Mouse (Mus musculus): ENCODE measurements around the gene Arv1. TPM values are rescaled to one million over a fixed set of nuclear protein-coding genes. Genes with fewer than 3 reads are reported as not detected.

Gene Arv1
- total and polyA plus RNA-seq, 3 experiments, result 9.7 to 22.0 (median 11.9) TPM

GRCm38 (mm10) chr8:124715736-124716135, 6.2 kb upstream of the Arv1 start:
- no peak overlapping the region for H3K4me3 ChIP-seq (replicated peaks in 1 of 3; ENCODE audit: low read depth in 2 of 3, low read length in 2 of 3, poor library complexity in 1 of 3)
- H3K36me3 ChIP-seq (replicated peaks in 1 of 2; ENCODE audit: control insufficient read depth in 1 of 2, insufficient read depth in 1 of 2, low read length in 1 of 2), result peaks cover 30 to 60% of the 10 kb centered on the region in 2 experiments
- DNase-seq (ENCODE audit: extremely low read depth), result no peak
- H3K27ac ChIP-seq (ENCODE audit: insufficient read depth, low read depth), result no peak overlapping the region
- H3K9ac ChIP-seq (ENCODE audit: insufficient read depth, low read depth), result no peak overlapping the region
- dilution Hi-C loops (cut with MboI; ENCODE audit: extremely low pct_ligation_motif_present, extremely low pct_unique_long_range_greater_than_20kb, low sequenced_read_pairs), result no loop called here
- TF ChIP-seq GABPA (IDR thresholded peaks at IDR 0.05; ENCODE audit: insufficient replicate concordance, low read depth, low read length) (no peak), HCFC1 (IDR thresholded peaks at IDR 0.05; ENCODE audit: low read depth, low read length) (no peak), USF1 (IDR thresholded peaks at IDR 0.05; ENCODE audit: low read depth, low read length) (no peak), IRF4 (IDR thresholded peaks at IDR 0.05; ENCODE audit: low read depth, low read length) (no peak), SIN3A (IDR thresholded peaks at IDR 0.05; ENCODE audit: low read length) (no peak), BHLHE40 (IDR thresholded peaks at IDR 0.05; ENCODE audit: low read depth, low read length) (no peak)
- H3K4me2 ChIP-seq (ENCODE audit: insufficient read depth, low read depth, poor library complexity, severe bottlenecking), result no peak overlapping the region
- H3K79me2 ChIP-seq (replicated peaks; ENCODE audit: control insufficient read depth, extremely low read depth, insufficient read depth, poor library complexity, severe bottlenecking), result peaks cover 2% of the 10 kb centered on the region; the same call in 1 of the 2 replicates
- in situ Hi-C loops (cut with MboI; ENCODE audit: low pct_ligation_motif_present, low pct_unique_long_range_greater_than_20kb, low sequenced_read_pairs), result no loop called here
- H3K4me1 ChIP-seq (ENCODE audit: control insufficient read depth in 1 of 2, insufficient read depth in 2 of 2), result peaks cover 6 to 10% of the 10 kb centered on the region in 2 experiments
- H3K9me3 ChIP-seq (replicated peaks; ENCODE audit: low read length), result no peaks in the 10 kb centered on the region
- no peaks in the 10 kb centered on the region for H3K27me3 ChIP-seq (replicated peaks)

GRCm38 (mm10) chr8:124720133-124720532, 1.8 kb upstream of the Arv1 start:
- Histone ChIP-seq H3K27ac (ENCODE audit: insufficient read depth, low read depth) (no peak overlapping the region), H3K4me3 (replicated peaks in 1 of 3; ENCODE audit: low read depth in 2 of 3, low read length in 2 of 3, poor library complexity in 1 of 3) (no peak overlapping the region), H3K9ac (ENCODE audit: insufficient read depth, low read depth) (no peak overlapping the region), H3K36me3 (replicated peaks in 1 of 2; ENCODE audit: control insufficient read depth in 1 of 2, insufficient read depth in 1 of 2, low read length in 1 of 2) (peaks cover 3 to 31% of the 10 kb centered on the region in 2 experiments), H3K4me1 (ENCODE audit: control insufficient read depth in 1 of 2, insufficient read depth in 2 of 2) (peaks cover 12 to 31% of the 10 kb centered on the region in 2 experiments), H3K79me2 (replicated peaks; ENCODE audit: control insufficient read depth, extremely low read depth, insufficient read depth, poor library complexity, severe bottlenecking) (peaks cover 22% of the 10 kb centered on the region), H3K27me3 (replicated peaks) (no peaks in the 10 kb centered on the region), H3K9me3 (replicated peaks; ENCODE audit: low read length) (no peaks in the 10 kb centered on the region), H3K4me2 (ENCODE audit: insufficient read depth, low read depth, poor library complexity, severe bottlenecking) (0 out of 2 replicates have a peak overlapping the region, but pooled peaks have one; percentile 82)
- peak; percentile 46 for DNase-seq (ENCODE audit: extremely low read depth)
- TF ChIP-seq NELFE (IDR thresholded peaks at IDR 0.05; ENCODE audit: low read depth, low read length), result no peak
- TF ChIP-seq ZNF384 (IDR thresholded peaks at IDR 0.05; ENCODE audit: low read depth, low read length), result no peak
- TF ChIP-seq CTCF (conservative IDR thresholded peaks at IDR 0.05 in 1 of 2, IDR thresholded peaks at IDR 0.05 in 1 of 2; ENCODE audit: low read depth in 2 of 2, low read length in 2 of 2), result peak in 1 of 2 experiments; percentile 40; a peak in 2 of 4 replicates
- dilution Hi-C loops (cut with MboI; ENCODE audit: extremely low pct_ligation_motif_present, extremely low pct_unique_long_range_greater_than_20kb, low sequenced_read_pairs), result no loop called here
- in situ Hi-C loops (cut with MboI; ENCODE audit: low pct_ligation_motif_present, low pct_unique_long_range_greater_than_20kb, low sequenced_read_pairs), result loop anchor here (10.0 kb wide), 1 partner anchor 55 kb away; no protein-coding TSS in a partner anchor

GRCm38 (mm10) chr8:124720938-124721861, 739 bp upstream of the Arv1 start:
- peak overlapping the region; percentile 82 for H3K4me2 ChIP-seq (ENCODE audit: insufficient read depth, low read depth, poor library complexity, severe bottlenecking)
- H3K36me3 ChIP-seq (replicated peaks in 1 of 2; ENCODE audit: control insufficient read depth in 1 of 2, insufficient read depth in 1 of 2, low read length in 1 of 2), result peaks cover 6 to 31% of the 10 kb centered on the region in 2 experiments
- DNase-seq (ENCODE audit: extremely low read depth), result peak; percentile 23
- dilution Hi-C loops (cut with MboI; ENCODE audit: extremely low pct_ligation_motif_present, extremely low pct_unique_long_range_greater_than_20kb, low sequenced_read_pairs) (no loop called here), in situ Hi-C loops (cut with MboI; ENCODE audit: low pct_ligation_motif_present, low pct_unique_long_range_greater_than_20kb, low sequenced_read_pairs) (loop anchor here (10.0 kb wide), 1 partner anchor 54 kb away; no protein-coding TSS in a partner anchor)
- H3K4me1 ChIP-seq (ENCODE audit: control insufficient read depth in 1 of 2, insufficient read depth in 2 of 2), result peaks cover 12 to 31% of the 10 kb centered on the region in 2 experiments
- no peaks in the 10 kb centered on the region for H3K9me3 ChIP-seq (replicated peaks; ENCODE audit: low read length)
- H3K27ac ChIP-seq (ENCODE audit: insufficient read depth, low read depth), result no peak overlapping the region
- peak overlapping the region; percentile 69 for H3K9ac ChIP-seq (ENCODE audit: insufficient read depth, low read depth)
- no peaks in the 10 kb centered on the region for H3K27me3 ChIP-seq (replicated peaks)
- H3K4me3 ChIP-seq (replicated peaks in 1 of 3; ENCODE audit: low read depth in 2 of 3, low read length in 2 of 3, poor library complexity in 1 of 3), result peak overlapping the region; percentile 91 to 95 (median 93)
- peaks cover 22% of the 10 kb centered on the region for H3K79me2 ChIP-seq (replicated peaks; ENCODE audit: control insufficient read depth, extremely low read depth, insufficient read depth, poor library complexity, severe bottlenecking)
- TF ChIP-seq CHD1 (IDR thresholded peaks at IDR 0.05; ENCODE audit: low read depth, low read length) (no peak), ETS1 (conservative IDR thresholded peaks at IDR 0.05; ENCODE audit: low read depth, low read length) (no peak), MAX (IDR thresholded peaks at IDR 0.05; ENCODE audit: low read length) (no peak), POLR2A (IDR thresholded peaks at IDR 0.05; ENCODE audit: low read depth, low read length) (no peak), ELF1 (IDR thresholded peaks at IDR 0.05; ENCODE audit: low read depth, low read length) (no peak), CTCF (conservative IDR thresholded peaks at IDR 0.05 in 1 of 2, IDR thresholded peaks at IDR 0.05 in 1 of 2; ENCODE audit: low read depth in 2 of 2, low read length in 2 of 2) (no peak), JUN (IDR thresholded peaks at IDR 0.05; ENCODE audit: insufficient read depth, low read depth, low read length) (no peak), MAZ (IDR thresholded peaks at IDR 0.05; ENCODE audit: low read depth, low read length) (no peak), MYC (IDR thresholded peaks at IDR 0.05; ENCODE audit: low read depth, low read length) (no peak), MEF2A (IDR thresholded peaks at IDR 0.05; ENCODE audit: borderline replicate concordance, low read depth, low read length) (no peak), KAT2A (IDR thresholded peaks at IDR 0.05; ENCODE audit: insufficient replicate concordance, low read length) (no peak), MXI1 (IDR thresholded peaks at IDR 0.05; ENCODE audit: low read depth, low read length) (no peak), RAD21 (IDR thresholded peaks at IDR 0.05; ENCODE audit: low read depth, low read length) (no peak), ZKSCAN1 (IDR thresholded peaks at IDR 0.05; ENCODE audit: borderline replicate concordance, low read depth, low read length) (no peak), CHD2 (IDR thresholded peaks at IDR 0.05; ENCODE audit: low read length) (no peak), RCOR1 (conservative IDR thresholded peaks at IDR 0.05; ENCODE audit: low read depth, low read length) (no peak)

Data from CH12.LX (cell line).